Mouse (Mus musculus) mouse trophoblast stem cell (cell line): ENCODE measurements around the gene Znrf3.

Experiments used
- in situ Hi-C, 2 experiments: fragments of 300-500 bp; cut with MseI, MboI; formaldehyde crosslinking; loops; 2 replicates in 1 of 2; 3 replicates in 1 of 2; pipeline ENCODE4 v1.15.1; 2025

The Znrf3 gene

GRCm38 (mm10) chr11:5442590-5443021 lies 2.0 kb downstream of the Znrf3 start:
- in situ Hi-C loops, result no loop called here

- in situ Hi-C loops, result no loop called here
These were observed 7.0 kb downstream of the Znrf3 start for GRCm38 (mm10) chr11:5437646-5438045.

GRCm38 (mm10) chr11:5436988-5437387 lies 7.7 kb downstream of the Znrf3 start:
- in situ Hi-C loops, result no loop called here

GRCm38 (mm10) chr11:5435493-5435892 lies 9.2 kb downstream of the Znrf3 start:
- in situ Hi-C loops, result no loop called here

- in situ Hi-C loops, result no loop called here
These were observed 12.3 kb downstream of the Znrf3 start for GRCm38 (mm10) chr11:5432330-5432729.

GRCm38 (mm10) chr11:5430863-5431262 lies 13.8 kb downstream of the Znrf3 start:
- in situ Hi-C loops, result no loop called here

GRCm38 (mm10) chr11:5429396-5430190 lies 15.1 kb downstream of the Znrf3 start:
- in situ Hi-C loops, result no loop called here

- in situ Hi-C loops, result no loop called here
These were observed 17.4 kb downstream of the Znrf3 start for GRCm38 (mm10) chr11:5427251-5427650.

- in situ Hi-C loops, result no loop called here
These were observed 18.3 kb downstream of the Znrf3 start for GRCm38 (mm10) chr11:5426317-5426716.

- in situ Hi-C loops, result no loop called here
These were observed 19.5 kb downstream of the Znrf3 start for GRCm38 (mm10) chr11:5425106-5425505.

- in situ Hi-C loops, result no loop called here
These were observed 20.5 kb downstream of the Znrf3 start for GRCm38 (mm10) chr11:5424185-5424584.

GRCm38 (mm10) chr11:5423000-5423399 lies 21.6 kb downstream of the Znrf3 start:
- in situ Hi-C loops, result no loop called here

- in situ Hi-C loops, result no loop called here
These were observed 22.4 kb downstream of the Znrf3 start for GRCm38 (mm10) chr11:5422252-5422636.

- in situ Hi-C loops, result no loop called here
These were observed 23.0 kb downstream of the Znrf3 start for GRCm38 (mm10) chr11:5421506-5422251.

GRCm38 (mm10) chr11:5415617-5416338 lies 28.9 kb downstream of the Znrf3 start:
- in situ Hi-C loops, result no loop called here

- in situ Hi-C loops, result no loop called here
These were observed 29.6 kb downstream of the Znrf3 start for GRCm38 (mm10) chr11:5414856-5415616.

GRCm38 (mm10) chr11:5412644-5413190 lies 31.9 kb downstream of the Znrf3 start:
- in situ Hi-C loops, result no loop called here

GRCm38 (mm10) chr11:5411577-5411976 lies 33.1 kb downstream of the Znrf3 start:
- in situ Hi-C loops, result no loop called here

GRCm38 (mm10) chr11:5404180-5404579 lies 40.5 kb downstream of the Znrf3 start:
- in situ Hi-C loops, result no loop called here

GRCm38 (mm10) chr11:5402127-5402733 lies 42.4 kb downstream of the Znrf3 start:
- in situ Hi-C loops, result no loop called here
